Mouse (Mus musculus) 416B (cell line): ENCODE measurements around the gene Timm44.
A peak's percentile ranks its signal among the peaks of the same experiment; 100 is the strongest.

Experiments used
- DNase-seq: peaks from one replicate; pipeline ENCODE4 v3.0.0; 2011; ENCODE audit warnings: low read depth

Gene Timm44

DNA sequence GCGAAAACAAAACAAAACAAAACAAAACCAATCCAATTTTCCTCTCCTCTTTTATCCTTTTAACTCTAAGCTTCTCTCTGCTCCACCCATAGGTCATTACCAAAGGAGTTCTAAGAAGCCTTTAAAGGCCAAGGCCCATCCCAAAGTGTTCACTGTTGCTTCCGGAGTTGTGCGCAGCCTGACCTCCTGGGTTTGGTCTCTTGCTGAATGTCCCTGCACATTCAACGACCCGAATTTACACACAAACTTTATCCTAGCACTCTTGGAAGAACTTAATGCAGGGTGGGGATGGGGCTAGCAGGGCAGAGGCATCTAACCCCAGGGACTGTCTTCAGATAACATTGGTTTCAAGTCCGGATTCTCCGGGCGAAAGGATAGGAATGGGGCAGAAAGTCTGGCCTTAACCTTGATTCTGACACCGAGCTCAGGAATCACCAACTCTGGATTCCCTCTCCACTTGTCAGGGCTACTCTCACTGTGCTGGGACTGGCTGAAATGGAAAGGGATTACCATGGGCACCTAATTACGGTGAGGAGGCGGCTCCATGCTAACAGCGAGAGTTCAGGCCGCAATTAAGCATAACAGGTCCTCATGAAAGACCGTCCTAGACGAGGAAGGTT, 37.8 kb downstream of the Timm44 start:
- DNase-seq = peak; percentile 85

DNA sequence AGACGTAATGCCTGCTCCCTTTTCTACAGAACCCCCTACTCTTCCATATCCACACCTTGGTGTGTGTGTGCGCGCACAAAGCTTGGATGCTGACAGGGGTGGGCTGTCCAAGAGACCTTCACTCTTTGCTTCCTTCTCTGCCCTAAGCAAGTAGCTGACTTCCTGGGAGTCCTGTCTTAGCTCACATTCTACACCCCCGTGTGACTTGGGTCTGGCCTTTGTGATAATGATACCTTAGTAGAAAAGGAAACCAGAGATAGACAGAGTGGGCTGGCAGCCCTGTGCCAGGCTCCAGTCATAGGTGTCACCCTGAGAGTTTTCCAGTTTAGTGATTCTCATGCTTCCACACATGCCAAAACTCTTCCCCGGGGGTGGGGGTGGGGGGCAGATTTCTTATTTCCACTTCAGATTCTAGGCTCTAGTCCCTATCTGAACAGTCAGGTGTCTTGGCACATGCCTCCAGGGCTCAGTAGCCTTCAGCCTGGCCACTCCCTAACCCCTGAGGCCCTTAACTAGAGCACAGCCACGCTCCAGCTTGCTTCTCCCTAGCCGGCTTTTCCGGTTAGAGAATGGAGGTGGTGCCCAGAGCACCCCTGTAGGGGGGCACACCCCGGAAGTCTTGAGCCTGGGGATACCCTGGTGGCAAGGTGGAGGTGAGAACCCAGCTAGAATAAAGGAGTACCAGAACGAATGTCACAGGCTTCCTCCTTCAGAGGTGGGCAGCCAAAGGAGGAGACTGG, 44.9 kb downstream of the Timm44 start:
- no peak for DNase-seq

DNA sequence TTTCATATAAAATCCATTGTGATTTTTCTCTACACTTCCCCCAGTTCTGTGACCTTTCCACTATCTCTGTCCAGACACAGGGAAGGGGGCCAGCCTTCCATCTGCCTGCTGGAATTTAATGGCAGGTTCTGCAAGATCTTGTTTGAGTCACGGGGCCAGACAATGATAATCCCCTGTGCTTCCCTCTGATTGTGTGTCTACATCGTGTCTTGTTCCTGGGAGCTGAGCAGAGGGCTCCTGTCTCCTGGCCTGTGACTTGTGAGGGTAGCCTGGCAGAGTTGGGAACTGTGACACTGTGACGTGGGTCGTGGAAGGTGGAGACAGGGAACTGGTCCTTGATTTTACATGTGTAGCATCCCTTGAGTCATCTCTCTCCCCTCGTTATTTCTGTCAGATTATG, 45.9 kb downstream of the Timm44 start:
- DNase-seq = no peak

DNA sequence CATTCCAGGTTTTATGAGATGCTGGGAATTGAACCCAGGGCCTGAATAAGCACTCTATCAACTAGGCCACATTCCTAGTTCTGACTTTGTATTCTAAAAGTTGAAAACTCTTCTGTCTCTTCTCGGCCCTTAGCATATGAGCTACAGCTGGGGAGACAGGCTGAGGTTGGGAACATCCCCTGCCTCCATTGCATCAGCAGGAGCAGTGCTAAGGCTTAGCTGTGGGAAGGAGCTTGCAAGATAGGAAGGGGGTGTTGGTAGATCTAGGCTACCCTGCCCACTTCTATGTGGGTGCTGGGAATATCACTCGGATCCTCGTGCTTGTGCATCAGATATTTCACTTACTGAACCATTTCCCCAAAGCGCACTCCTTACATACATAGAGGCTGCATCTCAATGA, 47.8 kb downstream of the Timm44 start:
- no peak for DNase-seq

DNA sequence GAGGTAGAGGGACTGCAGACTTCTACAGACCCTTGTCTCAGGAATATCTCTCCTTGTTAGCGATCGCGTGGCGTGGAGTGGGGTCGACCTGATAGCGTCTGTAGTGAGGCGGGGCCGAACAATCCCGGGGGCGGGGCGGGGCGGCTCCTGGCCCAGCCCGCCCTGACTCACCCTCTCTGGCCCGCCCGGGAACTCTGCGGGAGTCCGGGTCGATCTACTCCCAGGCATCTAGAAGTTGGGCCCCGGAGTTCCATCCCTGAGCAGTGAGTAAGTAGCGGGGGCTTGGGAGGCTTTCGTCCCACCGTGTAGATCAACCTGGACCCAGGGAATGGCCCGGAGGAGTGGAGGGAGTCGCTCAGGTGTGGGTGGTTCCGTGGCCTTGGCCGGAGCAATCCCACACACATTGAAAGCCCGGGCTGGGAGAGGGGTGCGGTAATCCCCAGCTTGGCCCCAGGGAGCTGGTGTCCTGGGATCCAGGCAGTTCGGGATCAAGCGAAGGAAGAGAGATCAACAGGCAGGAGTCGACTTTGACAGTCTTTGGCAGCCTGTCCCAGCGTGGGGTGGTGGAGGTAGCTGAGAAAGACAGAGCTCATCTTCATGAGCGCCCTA, 48.9 kb downstream of the Timm44 start, which contains the start of gene Lrrc8e:
Gene Lrrc8e, plus strand, starts transcription at position 89 of the 609 bp plus-strand sequence.
- no peak for DNase-seq

DNA sequence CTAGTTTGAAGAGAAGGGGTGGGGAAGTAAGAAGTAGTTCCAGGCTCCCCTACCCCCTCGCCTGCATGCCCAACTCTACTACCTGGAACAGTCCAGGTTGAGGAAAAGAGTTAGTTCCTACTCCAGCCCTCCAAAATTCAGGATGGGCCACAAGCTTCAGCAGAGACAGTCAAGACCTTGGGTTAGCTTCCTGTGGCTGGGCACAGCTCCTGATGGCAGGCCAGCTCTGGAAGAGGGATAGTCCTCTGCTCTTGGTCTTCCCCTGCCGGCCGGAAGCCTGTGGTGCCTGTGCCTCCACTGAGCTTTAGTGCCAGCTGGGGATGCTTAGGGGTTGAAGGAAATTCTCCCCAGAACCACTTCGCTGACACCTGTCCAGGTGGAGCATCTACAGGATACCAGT, 49.4 kb downstream of the Timm44 start:
- no peak for DNase-seq

DNA sequence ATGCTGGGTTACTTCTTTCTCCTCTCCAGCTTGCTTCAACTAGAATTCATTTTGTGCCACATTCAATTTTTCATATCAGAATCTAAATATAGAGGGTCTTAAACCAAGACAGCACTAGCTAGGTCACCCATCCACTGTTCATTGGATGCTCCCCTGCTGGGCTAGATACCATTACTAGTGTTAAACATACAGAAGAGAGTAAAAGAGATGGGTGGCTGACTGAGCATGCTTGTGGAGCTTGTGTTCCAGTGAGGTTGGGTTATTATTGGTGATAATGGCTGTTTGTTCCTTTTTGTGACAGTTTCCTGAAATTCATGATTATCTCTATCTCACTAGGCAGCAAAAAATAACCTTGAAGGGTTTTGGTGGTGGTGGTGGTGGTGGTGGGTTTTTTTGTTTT, 53.7 kb downstream of the Timm44 start:
- DNase-seq = no peak

DNA sequence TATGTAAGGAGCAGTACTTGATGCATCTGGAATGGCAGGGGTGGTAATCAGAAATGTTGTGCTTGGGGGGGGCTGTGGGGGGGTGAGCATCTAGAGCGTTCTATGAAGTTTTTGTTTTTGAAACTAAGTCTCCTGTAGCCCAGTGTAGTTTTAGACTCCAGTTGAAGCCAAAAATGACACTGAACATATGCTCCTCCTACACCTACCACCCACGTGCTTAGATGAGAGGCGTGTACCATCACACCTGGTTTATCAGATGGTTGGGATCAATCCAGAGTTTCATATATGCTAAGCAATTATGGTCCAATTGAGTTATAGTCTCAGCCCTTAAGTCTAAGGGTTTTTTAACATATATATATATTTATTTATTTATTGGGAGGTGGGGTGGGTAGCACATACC, 56.1 kb downstream of the Timm44 start:
- DNase-seq = no peak

DNA sequence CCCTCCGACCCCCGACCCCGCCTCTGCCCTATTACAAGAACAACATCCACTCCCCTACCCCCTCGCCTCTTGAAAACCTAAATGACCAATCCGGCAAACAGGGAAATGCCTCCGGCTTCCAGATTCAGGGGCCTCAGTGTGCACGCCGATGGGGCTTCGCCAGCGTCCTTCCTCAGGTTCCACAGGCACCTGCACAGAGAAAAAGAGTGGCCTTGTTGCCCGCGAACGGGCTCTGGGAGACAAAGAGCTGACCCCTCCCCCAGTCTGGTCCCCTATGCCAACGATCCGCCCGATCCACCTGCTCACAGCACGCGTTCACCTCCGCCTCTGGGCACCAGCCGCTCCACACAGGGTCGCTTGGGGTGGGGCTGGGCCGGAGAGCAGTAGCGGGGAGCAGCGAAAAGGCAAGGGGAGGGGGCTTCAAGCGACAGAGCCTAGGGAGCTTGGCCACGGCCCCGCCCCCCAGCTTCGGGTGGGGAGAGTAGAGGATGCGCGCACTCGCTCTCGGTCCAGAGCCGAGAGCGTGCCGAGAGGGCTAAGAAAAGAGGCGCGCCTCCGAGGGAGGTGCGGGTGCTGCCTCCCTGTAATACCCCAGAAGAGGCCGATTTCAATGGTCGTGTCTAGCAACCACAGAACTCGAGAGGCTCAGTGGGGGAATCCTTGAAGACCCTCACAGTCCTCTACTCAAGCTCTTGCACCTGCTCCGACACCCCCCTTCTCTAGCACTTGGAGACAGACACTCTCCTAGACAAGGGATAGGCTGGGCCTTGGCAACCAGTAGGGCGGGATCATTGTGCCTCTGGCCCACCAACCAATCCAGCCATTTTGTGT, 58.7 kb downstream of the Timm44 start, which contains the start of gene Prr36:
Gene Prr36, minus strand, starts transcription at position 669 of the 831 bp plus-strand sequence.
- DNase-seq = no peak

DNA sequence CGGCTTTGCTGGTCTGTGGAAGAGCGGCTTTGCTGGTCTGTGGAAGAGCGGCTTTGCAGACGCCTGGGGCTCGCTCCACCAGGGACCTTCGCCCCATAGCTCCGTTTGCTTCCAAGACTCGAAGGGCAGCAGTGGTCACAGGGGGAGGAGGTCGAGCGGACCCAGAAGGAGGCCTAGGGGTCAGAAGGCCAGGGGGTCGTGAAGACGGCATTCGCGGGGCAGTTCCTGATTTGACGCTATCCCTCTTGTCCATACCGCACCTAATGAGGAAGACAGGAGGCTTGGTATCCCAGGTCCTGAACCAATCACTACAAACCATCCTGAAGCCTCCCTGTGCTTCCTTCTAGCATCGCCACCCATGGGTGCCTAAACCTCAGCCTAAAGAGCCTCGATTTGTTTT, 59.4 kb downstream of the Timm44 start:
- no peak for DNase-seq

DNA sequence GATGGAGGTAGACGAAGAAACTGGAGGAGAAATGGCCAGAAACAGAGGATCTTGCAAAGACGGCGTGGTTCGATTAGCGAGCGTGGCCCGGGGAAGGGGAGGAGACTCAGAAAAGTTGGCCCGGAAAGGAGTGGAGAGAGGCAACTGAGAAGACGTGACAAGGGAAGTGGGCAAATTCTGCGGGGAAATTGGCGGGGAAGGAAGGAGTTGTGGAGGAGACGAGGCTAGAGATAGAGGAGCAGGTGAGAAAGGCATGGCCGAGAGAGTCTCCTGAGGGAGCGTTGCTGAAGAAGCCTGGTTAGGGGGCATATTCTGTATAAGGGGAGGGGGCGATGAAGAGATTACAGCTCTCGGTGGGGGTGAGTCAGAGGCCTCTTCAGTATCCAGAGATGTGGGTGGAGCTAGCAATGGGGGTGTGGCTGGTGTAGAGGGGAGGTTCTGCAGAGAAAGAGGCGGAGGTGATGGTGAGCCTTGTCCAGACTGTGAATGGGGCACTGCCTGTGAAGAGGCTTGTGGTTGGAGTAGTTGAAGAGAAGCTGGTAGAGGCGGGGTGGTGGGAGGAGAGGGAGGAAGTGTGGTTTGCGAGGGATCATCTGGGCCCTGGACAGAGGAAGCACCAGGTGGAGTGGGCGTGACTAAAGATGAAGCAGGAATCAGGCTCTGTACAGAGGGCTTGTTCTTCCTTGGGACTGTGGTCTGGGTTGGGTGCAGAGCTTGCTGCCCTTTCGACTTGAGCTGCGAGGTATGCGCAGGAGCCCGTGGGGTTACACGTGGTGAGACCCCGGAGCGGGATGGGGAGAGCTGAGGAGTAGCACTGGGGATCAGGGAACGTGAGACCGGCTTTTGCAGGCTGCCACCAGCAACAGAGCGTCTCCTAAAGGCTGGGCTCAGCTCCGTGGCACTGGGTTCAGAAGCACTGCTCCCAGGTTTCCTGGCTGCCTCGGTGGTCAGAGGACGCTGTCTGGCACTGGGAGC, 61.4 kb downstream of the Timm44 start:
- peak; percentile 99 for DNase-seq

DNA sequence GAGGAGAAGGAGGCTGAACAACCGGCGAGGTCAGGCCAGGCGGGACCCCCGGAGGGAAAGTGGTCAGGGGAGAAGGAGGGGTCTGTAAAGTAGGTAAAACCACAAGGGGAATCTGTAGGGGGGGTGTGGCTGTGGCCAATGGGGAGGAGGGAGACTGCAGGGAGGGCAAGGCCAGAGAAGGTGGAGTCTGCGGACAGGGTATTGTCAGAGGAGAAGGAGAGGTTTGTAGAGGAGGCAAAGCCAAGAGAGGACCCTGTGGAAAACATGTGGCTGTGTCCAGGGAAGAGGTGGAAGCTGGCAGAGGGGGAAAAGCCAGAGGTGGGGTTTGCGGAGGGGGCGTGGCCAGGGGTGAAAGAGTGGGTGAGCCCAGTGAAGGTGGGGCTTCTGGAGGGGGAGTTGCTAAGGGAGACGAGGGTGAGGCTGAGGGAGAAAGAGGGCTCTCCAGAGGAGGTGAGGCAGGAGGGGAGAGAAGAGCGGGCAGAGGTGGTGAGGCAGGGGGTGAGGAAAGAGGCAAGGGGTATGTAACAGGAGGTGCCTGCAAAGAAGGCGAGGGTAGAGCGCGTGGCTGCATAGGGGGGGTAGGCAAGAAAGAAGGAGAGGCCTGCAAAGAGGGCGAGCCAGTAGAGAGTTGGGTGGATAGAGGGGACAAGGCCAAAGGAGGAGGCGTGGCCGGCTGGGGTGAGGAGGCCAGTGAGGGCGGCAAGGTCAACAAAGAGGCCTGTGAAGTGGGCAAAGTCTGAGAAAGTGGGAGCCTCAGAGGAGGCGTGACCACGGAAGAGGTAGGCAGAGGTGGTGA, 62.3 kb downstream of the Timm44 start:
- peak; percentile 90 for DNase-seq

DNA sequence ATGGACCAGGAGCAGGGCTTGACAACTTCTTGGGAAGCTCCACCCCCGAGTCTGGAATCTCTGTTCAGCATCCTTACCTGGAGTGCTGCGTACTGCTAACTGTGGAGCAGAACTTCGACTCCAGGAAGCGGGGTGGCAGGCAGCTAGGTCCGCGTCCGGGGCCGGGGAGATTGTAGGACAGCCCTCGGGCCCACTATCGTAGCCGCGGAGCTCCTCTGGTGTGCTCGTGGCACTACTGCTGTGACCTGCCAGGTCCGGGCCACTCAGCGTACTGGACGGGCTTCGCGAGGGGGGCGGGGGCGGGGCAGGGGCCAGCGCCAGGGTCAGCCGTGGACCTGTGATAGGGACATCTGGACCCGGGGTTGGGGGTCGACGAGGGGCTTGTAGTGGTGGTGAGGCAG, 62.9 kb downstream of the Timm44 start:
- peak; percentile 42 for DNase-seq

DNA sequence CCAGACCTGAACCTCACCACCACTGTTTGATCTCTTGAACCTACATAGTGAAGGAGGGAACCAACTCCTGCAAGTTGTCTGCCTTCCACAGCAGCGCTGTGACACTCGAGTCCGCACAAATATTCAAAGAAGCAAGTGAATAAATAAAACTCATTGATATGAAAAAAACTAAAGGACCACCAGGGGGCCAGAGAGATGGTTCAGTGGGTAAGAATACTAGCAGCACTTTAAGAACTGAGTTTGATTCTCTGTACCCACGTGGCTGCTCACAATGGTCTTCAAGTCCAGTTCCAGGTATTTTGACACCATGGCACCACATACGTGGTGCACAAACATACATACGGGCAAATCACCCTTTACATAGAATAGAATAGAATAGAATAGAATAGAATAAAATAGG, 64.6 kb downstream of the Timm44 start:
- peak; percentile 31 for DNase-seq
